Mouse (Mus musculus): ENCODE measurements around the gene Ctsa. TPM values are rescaled to one million over a fixed set of nuclear protein-coding genes. Genes with fewer than 3 reads are reported as not detected.
A peak's percentile ranks its signal among the peaks of the same experiment; 100 is the strongest.

Gene Ctsa
- polyA plus RNA-seq, 1 experiment from 2014 or later, result 85.7 TPM

- DNase-seq (ENCODE audit: low spot score) (no peak), ATAC-seq (ENCODE audit: low FRiP score) (no peak)
- H3K4me1 ChIP-seq (replicated peaks; ENCODE audit: control insufficient read depth, insufficient read depth, low read length), result no peaks in the 10 kb centered on the region
- H3K4me3 ChIP-seq (ENCODE audit: low read depth, low read length), result no peak overlapping the region
- H3K9ac ChIP-seq (ENCODE audit: low read depth, low read length), result no peak overlapping the region
- no peaks in the 10 kb centered on the region for H3K27me3 ChIP-seq (ENCODE audit: control insufficient read depth, insufficient read depth, low read length)
- H3K36me3 ChIP-seq (ENCODE audit: control insufficient read depth, insufficient read depth, low read length), result no peaks in the 10 kb centered on the region
- no peak overlapping the region for H3K27ac ChIP-seq (ENCODE audit: low read depth, low read length)
- no peak overlapping the region for H3K4me2 ChIP-seq (replicated peaks; ENCODE audit: low read depth, low read length)
- no peaks in the 10 kb centered on the region for H3K9me3 ChIP-seq (ENCODE audit: control insufficient read depth, low read length)
- 92% methylated on average over 8 of the region's 8 CpGs for WGBS
Measured at GRCm38 (mm10) chr2:164815821-164816220, 16.9 kb upstream of the Ctsa start.

GRCm38 (mm10) chr2:164817206-164817605 is 15.5 kb upstream of the Ctsa start:
- H3K9ac ChIP-seq (ENCODE audit: low read depth, low read length), result no peak overlapping the region
- no peak for DNase-seq (ENCODE audit: low spot score)
- no peaks in the 10 kb centered on the region for H3K27me3 ChIP-seq (ENCODE audit: control insufficient read depth, insufficient read depth, low read length)
- ATAC-seq (ENCODE audit: low FRiP score), result no peak
- H3K36me3 ChIP-seq (ENCODE audit: control insufficient read depth, insufficient read depth, low read length), result no peaks in the 10 kb centered on the region
- no peak overlapping the region for H3K4me3 ChIP-seq (ENCODE audit: low read depth, low read length)
- H3K4me2 ChIP-seq (replicated peaks; ENCODE audit: low read depth, low read length), result no peak overlapping the region
- WGBS, result 89% methylated on average over 6 of the region's 6 CpGs
- peaks cover under 1% of the 10 kb centered on the region; the same call in 1 of the 2 replicates for H3K4me1 ChIP-seq (replicated peaks; ENCODE audit: control insufficient read depth, insufficient read depth, low read length)
- H3K27ac ChIP-seq (ENCODE audit: low read depth, low read length), result no peak overlapping the region
- H3K9me3 ChIP-seq (ENCODE audit: control insufficient read depth, low read length), result no peaks in the 10 kb centered on the region

- Histone ChIP-seq H3K4me1 (replicated peaks; ENCODE audit: control insufficient read depth, insufficient read depth, low read length) (peaks cover 3% of the 10 kb centered on the region; the same call in 1 of the 2 replicates), H3K4me2 (replicated peaks; ENCODE audit: low read depth, low read length) (no peak overlapping the region), H3K36me3 (ENCODE audit: control insufficient read depth, insufficient read depth, low read length) (no peaks in the 10 kb centered on the region), H3K4me3 (ENCODE audit: low read depth, low read length) (no peak overlapping the region), H3K27ac (ENCODE audit: low read depth, low read length) (no peak overlapping the region), H3K9ac (ENCODE audit: low read depth, low read length) (no peak overlapping the region), H3K27me3 (ENCODE audit: control insufficient read depth, insufficient read depth, low read length) (no peaks in the 10 kb centered on the region), H3K9me3 (ENCODE audit: control insufficient read depth, low read length) (no peaks in the 10 kb centered on the region)
- ATAC-seq (ENCODE audit: low FRiP score) (no peak), DNase-seq (ENCODE audit: low spot score) (peak; percentile 18)
- whole genome bisulfite sequencing, result 63% methylated on average over 5 of the region's 5 CpGs
Measured at GRCm38 (mm10) chr2:164817703-164818102, 15.0 kb upstream of the Ctsa start.

- no peaks in the 10 kb centered on the region for H3K36me3 ChIP-seq (ENCODE audit: control insufficient read depth, insufficient read depth, low read length)
- H3K9me3 ChIP-seq (ENCODE audit: control insufficient read depth, low read length), result no peaks in the 10 kb centered on the region
- H3K4me2 ChIP-seq (replicated peaks; ENCODE audit: low read depth, low read length), result no peak overlapping the region
- 91% methylated on average over 6 of the region's 6 CpGs for WGBS
- no peak for ATAC-seq (ENCODE audit: low FRiP score)
- peaks cover 6% of the 10 kb centered on the region; the same call in 1 of the 2 replicates for H3K4me1 ChIP-seq (replicated peaks; ENCODE audit: control insufficient read depth, insufficient read depth, low read length)
- no peaks in the 10 kb centered on the region for H3K27me3 ChIP-seq (ENCODE audit: control insufficient read depth, insufficient read depth, low read length)
- H3K27ac ChIP-seq (ENCODE audit: low read depth, low read length), result no peak overlapping the region
- no peak for DNase-seq (ENCODE audit: low spot score)
- no peak overlapping the region for H3K9ac ChIP-seq (ENCODE audit: low read depth, low read length)
- no peak overlapping the region for H3K4me3 ChIP-seq (ENCODE audit: low read depth, low read length)
Measured at GRCm38 (mm10) chr2:164821060-164821459, 11.6 kb upstream of the Ctsa start.

GRCm38 (mm10) chr2:164822636-164823165 is 10.0 kb upstream of the Ctsa start, which contains the start of gene Zswim1:
Gene Zswim1, plus strand, starts transcription at chr2:164822686.
- no peaks in the 10 kb centered on the region for H3K36me3 ChIP-seq (ENCODE audit: control insufficient read depth, insufficient read depth, low read length)
- H3K4me1 ChIP-seq (replicated peaks; ENCODE audit: control insufficient read depth, insufficient read depth, low read length), result peaks cover 6% of the 10 kb centered on the region; the same call in 1 of the 2 replicates

GRCm38 (mm10) chr2:164823181-164823585 is 9.5 kb upstream of the Ctsa start:
- peak overlapping the region; percentile 48 for H3K4me2 ChIP-seq (replicated peaks; ENCODE audit: low read depth, low read length)
- ATAC-seq (ENCODE audit: low FRiP score) (peak; percentile 85), DNase-seq (ENCODE audit: low spot score) (no peak)
- H3K36me3 ChIP-seq (ENCODE audit: control insufficient read depth, insufficient read depth, low read length), result no peaks in the 10 kb centered on the region
- 3% methylated on average over 10 of the region's 10 CpGs for WGBS
- H3K27ac ChIP-seq (ENCODE audit: low read depth, low read length), result peak overlapping the region; percentile 75
- peak overlapping the region; percentile 71 for H3K4me3 ChIP-seq (ENCODE audit: low read depth, low read length)
- peak overlapping the region; percentile 72 for H3K9ac ChIP-seq (ENCODE audit: low read depth, low read length)
- H3K9me3 ChIP-seq (ENCODE audit: control insufficient read depth, low read length), result no peaks in the 10 kb centered on the region
- H3K27me3 ChIP-seq (ENCODE audit: control insufficient read depth, insufficient read depth, low read length), result no peaks in the 10 kb centered on the region
- peaks cover 6% of the 10 kb centered on the region; the same call in 1 of the 2 replicates for H3K4me1 ChIP-seq (replicated peaks; ENCODE audit: control insufficient read depth, insufficient read depth, low read length)

More at GRCm38 (mm10) chr2:164822636-164823165, 10.0 kb upstream of the Ctsa start, which contains the start of gene Zswim1:
- ATAC-seq (ENCODE audit: low FRiP score), result peak; percentile 99
- 2% methylated on average over 32 of the region's 32 CpGs for WGBS
- Histone ChIP-seq H3K27ac (ENCODE audit: low read depth, low read length) (peak within 1 kb of the TSS; percentile 75), H3K4me3 (ENCODE audit: low read depth, low read length) (peak within 1 kb of the TSS; percentile 71), H3K9ac (ENCODE audit: low read depth, low read length) (peak within 1 kb of the TSS; percentile 72), H3K9me3 (ENCODE audit: control insufficient read depth, low read length) (no peaks in the 10 kb centered on the region), H3K4me2 (replicated peaks; ENCODE audit: low read depth, low read length) (peak within 1 kb of the TSS; percentile 48), H3K27me3 (ENCODE audit: control insufficient read depth, insufficient read depth, low read length) (no peaks in the 10 kb centered on the region)
- DNase-seq (ENCODE audit: low spot score), result peak; percentile 100

GRCm38 (mm10) chr2:164823969-164824368 is 8.7 kb upstream of the Ctsa start:
- DNase-seq (ENCODE audit: low spot score) (no peak), ATAC-seq (ENCODE audit: low FRiP score) (no peak)
- Histone ChIP-seq H3K9me3 (ENCODE audit: control insufficient read depth, low read length) (no peaks in the 10 kb centered on the region), H3K4me3 (ENCODE audit: low read depth, low read length) (no peak overlapping the region), H3K27ac (ENCODE audit: low read depth, low read length) (no peak overlapping the region), H3K36me3 (ENCODE audit: control insufficient read depth, insufficient read depth, low read length) (no peaks in the 10 kb centered on the region), H3K4me1 (replicated peaks; ENCODE audit: control insufficient read depth, insufficient read depth, low read length) (peaks cover 6% of the 10 kb centered on the region; the same call in 1 of the 2 replicates), H3K27me3 (ENCODE audit: control insufficient read depth, insufficient read depth, low read length) (no peaks in the 10 kb centered on the region), H3K4me2 (replicated peaks; ENCODE audit: low read depth, low read length) (no peak overlapping the region), H3K9ac (ENCODE audit: low read depth, low read length) (no peak overlapping the region)
- 95% methylated on average over 4 of the region's 4 CpGs for WGBS

- 95% methylated on average over 17 of the region's 17 CpGs for WGBS
- H3K4me3 ChIP-seq (ENCODE audit: low read depth, low read length), result no peak overlapping the region
Measured at GRCm38 (mm10) chr2:164825521-164825920, 7.2 kb upstream of the Ctsa start.

More at GRCm38 (mm10) chr2:164825521-164825920, 7.2 kb upstream of the Ctsa start:
- no peaks in the 10 kb centered on the region for H3K9me3 ChIP-seq (ENCODE audit: control insufficient read depth, low read length)
- H3K27ac ChIP-seq (ENCODE audit: low read depth, low read length), result no peak overlapping the region
- no peaks in the 10 kb centered on the region for H3K36me3 ChIP-seq (ENCODE audit: control insufficient read depth, insufficient read depth, low read length)
- no peaks in the 10 kb centered on the region for H3K27me3 ChIP-seq (ENCODE audit: control insufficient read depth, insufficient read depth, low read length)
- DNase-seq (ENCODE audit: low spot score), result no peak
- no peak for ATAC-seq (ENCODE audit: low FRiP score)
- H3K4me2 ChIP-seq (replicated peaks; ENCODE audit: low read depth, low read length), result no peak overlapping the region
- H3K4me1 ChIP-seq (replicated peaks; ENCODE audit: control insufficient read depth, insufficient read depth, low read length), result peaks cover 6% of the 10 kb centered on the region; the same call in 1 of the 2 replicates
- no peak overlapping the region for H3K9ac ChIP-seq (ENCODE audit: low read depth, low read length)
